Mouse (Mus musculus) CD8-positive naive resting alpha-beta T cell, adult 2 months (primary cell): ENCODE results near the gene B4galt1.
"Not testable (repeated sequence)": the region's sequence is repeated elsewhere in the genome, so short reads cannot be mapped to it uniquely, and the experiment has no call there.

Experiments used
- DNase-seq, 2 experiments: peaks; one replicate each; pipeline ENCODE4 v3.0.0; 2022; ENCODE audit warnings: low read depth in 2 of 2, low spot score in 2 of 2

The B4galt1 gene

DNA sequence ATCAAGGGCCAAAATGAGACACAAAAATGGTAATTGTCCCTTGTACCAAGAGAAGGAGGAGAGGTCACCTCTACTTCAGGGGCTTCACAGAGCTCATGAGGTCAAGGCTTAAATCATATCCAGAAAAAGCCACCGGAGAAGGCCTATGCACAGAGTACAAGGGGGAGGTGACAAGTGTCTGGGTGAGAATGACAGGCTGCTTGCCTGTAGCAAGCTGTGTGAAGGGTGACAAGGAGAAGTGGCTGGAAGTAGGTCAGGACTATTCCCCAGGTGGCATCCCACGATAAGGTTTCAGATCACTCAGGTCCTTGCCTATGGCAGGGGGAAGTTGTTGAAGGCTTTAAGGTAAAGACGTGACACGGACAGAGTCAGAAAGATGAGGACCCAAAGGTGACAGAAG is 33.8 kb downstream of the B4galt1 start:
- DNase-seq, result no peak

DNA sequence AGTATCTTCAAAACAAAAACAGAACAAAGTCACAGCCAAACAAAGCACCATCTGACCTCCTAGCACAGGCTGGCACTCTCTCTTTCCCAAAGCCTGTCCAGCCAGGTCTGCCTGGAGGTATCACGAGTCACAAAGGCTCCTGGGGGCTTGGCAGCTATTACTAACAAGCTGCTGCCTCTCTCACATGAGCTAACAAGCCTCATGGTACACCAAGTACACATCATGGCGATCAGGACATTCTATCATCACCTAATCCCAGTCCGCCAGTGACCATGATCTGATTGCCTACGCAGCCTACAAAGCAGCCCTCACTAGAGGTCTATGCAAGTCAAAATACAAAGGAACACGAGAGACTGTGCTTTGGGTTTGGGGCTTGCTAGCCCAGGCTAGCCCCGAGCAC is 34.7 kb downstream of the B4galt1 start:
- no peak for DNase-seq

DNA sequence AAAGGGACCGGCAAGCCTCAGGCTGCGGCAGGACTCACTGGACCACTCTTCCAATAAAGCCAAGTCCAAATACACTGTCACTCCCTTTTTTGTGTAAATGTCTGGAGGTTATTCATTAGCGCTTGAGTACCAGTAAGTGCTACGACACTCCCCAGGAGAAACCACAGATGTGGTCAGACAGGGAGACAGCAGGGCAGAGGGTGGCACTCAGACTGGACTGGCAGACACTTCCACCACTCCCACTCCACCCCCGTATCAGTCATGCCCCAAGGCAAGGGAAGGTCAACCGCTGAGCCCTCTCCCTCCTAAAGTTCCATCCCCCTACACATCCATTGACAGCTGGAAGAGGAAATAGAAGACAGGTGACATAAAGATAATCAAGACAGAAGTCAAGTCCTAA is 35.4 kb downstream of the B4galt1 start:
- no peak for DNase-seq

DNA sequence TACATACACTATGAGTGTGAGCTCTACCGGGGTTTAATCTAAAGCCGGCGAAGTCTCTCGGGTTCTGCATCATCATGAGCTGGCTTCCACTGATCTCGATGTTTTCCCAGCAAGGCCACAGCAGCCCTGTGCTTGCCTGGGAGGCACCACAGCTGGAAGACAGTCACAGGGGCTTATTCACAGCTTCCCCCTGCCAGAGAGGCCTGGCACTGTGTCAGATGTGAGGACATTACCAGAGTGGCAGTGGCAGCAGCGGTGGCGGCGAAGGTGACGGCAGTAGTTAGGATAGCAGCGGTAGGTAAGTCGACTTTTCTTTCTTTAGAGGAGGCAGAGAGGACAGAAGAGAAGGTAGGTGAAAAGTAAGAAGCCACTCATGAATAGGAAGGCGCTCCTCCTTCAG is 35.9 kb downstream of the B4galt1 start:
- no peak for DNase-seq

DNA sequence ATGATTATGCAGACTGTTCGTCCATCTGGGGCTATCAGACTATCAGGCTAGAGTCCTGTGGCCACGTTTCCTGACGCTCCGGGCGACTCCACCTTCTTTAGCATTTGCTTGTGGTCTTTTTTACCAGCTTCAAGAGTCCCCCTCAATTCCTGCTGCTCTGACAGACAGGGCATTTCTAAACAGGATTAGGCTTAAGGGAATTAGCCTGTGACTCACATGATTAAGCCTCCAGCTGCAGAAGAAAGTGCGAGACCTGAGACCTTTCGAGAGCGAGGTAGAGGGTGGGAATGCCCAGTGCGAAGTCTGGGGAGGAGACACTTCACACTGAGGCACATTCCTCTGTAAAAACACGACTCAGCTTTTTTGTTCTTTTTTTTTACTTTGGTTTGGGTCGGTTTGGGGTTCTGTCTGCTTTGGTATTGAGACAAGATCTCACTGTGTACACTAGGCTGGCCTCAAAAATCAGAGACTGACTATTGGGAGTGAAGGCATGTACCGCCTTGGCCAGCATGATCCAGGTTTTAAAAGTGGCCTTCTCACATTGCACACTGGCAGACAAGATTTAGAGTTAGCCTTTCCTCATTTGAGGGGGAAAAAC is 37.9 kb downstream of the B4galt1 start:
- DNase-seq, result no peak

DNA sequence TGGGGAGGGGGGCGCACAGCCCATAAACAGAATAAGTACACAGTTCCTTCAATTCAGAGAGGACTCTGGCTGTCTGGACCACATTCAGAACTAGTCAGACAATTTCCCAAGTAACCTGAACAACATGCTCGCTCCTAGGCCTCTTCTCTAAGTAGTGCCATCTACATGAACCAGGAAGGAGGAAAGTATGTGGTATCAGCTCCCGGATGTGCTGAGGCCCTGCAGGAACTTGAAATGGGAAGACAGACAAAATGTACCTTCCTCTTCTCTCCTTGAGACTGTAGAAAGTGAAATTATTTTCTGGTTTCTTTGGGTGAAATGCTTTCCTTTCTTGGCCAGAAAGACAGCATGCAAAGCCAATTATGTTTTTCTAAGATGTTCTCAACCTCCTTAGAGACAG is 38.7 kb downstream of the B4galt1 start:
- no peak for DNase-seq

DNA sequence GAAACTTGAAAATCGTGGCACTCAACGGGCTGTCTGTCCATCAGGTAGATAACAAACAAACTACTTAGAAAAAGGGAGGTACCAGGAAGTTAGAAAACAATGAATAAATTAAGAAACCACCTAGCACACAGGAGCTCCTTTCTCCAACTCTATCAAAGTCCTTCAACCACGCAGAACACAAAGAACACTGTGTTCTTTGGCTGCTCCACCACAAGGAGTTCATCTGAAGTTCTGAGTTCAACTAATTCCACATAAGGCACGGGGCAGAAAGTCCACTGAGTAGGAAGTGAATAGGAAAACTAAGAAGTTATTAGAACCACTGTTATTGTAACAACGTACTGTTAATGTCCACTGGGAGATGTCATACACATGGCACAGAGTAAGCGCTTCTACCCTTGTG is 39.4 kb downstream of the B4galt1 start:
- no peak for DNase-seq

DNA sequence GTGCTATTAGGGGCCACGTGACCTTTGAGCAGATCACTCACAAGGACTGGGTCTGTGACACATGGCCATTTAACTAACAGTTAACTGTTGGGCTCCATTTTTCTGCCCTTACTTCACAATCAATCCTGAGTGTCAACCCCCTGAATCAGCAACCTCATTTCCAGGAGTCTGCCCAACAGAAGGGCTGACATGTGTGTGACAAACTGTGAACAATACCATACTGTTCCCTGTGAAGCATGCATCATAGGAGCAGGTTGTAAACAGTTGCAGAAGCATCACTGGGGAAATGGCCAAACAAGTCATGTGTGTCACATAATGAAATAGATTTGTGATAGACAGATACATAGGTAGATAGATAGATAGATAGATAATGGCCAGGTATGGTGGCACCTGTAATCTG is 40.9 kb downstream of the B4galt1 start:
- no peak for DNase-seq

DNA sequence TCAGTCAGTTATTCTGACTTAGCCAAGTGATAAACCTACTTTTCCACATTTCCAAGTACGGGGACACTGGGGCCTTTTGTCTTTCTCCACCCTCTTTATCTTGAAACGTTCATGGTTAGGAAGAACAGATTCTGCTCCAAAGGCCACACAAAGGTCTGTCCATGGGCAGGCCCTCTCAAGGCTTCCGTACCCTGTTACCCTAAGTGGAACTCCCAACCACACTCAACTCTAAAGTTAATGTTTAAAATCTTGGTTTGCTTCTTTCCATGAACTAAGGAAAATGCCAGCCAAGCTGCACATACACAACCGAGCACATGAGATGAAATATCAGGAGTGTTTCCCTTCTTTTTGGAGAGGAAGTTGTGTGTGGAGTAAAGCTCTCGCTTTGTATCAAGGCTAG is 43.3 kb downstream of the B4galt1 start:
- DNase-seq, result no peak

DNA sequence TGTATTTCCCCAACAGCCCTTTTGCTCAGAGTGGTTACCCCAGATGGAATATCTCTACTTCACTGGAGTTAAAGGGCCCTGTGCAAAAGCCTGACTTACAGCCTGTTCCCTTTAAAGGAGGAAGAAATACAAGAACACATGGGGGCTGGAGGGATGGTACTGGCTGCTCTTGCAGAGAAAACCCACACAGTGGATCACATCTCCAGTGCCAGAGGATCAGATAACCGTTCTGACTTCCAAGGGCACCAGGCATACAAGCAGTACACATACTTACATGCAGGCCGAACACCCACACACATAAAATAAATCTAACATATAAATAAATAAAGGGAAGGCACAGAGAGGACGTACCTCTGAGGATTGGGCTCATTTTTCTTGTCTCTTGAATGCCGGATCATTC is 46.4 kb downstream of the B4galt1 start:
- DNase-seq, result no peak

DNA sequence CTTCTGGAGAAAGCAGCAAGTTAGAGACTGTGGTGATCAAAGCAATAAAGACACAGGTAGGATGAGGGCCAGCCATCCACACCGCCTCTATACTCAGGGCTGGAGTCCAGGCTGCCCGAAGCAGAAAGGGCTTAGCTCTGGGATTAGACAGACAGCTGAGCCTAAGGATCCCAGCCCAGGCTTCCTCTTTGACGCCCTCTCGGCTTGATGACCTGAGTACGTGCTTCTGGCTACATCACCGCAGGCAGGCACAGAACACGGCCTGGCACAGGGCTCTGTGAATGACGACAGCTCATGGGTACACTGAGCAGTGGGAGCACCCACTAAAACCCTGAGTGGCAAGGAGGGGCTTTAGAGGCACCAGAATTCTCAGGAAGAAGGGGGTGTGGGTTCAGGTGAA is 48.4 kb downstream of the B4galt1 start:
- no peak for DNase-seq

DNA sequence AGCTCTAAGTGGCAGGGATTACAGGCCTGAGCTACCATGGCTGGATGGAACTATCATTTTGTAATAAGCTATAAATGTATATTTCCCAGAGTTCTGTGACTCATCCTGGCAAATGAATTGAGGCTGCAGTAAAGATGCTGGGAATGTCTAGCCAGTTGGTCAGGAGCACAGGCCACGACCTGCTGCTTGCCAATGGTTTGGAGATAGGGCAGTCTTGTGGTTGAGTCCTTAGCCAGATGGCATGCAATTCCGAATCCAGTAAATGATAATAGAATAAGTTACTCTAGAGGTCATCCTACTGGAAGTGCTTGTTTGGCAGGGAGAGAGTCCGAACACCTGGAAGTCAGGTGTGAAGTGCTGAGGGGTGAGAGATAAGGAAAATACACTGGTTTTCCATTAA is 51.0 kb downstream of the B4galt1 start:
- no peak for DNase-seq

DNA sequence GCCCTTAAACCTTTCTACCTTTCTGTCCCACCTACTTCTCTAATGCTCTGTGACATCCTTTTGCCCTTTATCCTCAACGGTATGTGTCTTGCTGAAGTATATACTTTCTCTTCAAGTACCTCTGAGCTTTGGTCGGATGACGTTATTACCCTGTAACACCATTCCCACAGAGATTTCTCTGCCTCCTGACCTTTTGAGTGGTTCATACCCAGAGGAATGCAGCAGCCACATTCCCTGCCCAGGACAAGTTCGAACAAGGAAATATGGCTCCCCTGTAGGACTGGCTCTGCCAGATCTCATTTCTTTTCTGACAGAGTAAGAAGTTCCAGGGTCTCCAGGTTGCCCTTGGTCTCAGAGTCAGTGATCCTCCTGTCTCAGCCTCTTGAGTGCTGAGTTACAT is 51.9 kb downstream of the B4galt1 start:
- DNase-seq, result no peak

DNA sequence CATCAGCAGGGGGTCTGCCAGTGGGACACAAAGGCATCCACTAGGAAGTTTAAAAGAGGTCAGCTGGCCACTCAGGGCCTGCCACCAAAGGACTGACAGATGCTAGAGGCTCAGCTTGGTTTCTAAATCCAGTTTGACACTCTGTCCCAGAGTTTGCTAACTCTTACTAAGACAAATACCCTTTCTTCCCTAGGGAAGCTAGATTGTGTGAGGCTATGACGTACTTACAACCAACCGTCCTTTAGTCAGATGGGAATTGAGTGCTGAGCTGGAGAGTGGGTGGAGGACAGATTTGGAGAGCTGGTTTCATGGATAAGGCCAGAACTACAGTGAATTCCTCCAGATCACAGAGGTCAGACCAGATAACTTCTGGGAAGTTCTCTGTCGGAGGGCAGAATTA is 52.9 kb downstream of the B4galt1 start:
- DNase-seq, result no peak

DNA sequence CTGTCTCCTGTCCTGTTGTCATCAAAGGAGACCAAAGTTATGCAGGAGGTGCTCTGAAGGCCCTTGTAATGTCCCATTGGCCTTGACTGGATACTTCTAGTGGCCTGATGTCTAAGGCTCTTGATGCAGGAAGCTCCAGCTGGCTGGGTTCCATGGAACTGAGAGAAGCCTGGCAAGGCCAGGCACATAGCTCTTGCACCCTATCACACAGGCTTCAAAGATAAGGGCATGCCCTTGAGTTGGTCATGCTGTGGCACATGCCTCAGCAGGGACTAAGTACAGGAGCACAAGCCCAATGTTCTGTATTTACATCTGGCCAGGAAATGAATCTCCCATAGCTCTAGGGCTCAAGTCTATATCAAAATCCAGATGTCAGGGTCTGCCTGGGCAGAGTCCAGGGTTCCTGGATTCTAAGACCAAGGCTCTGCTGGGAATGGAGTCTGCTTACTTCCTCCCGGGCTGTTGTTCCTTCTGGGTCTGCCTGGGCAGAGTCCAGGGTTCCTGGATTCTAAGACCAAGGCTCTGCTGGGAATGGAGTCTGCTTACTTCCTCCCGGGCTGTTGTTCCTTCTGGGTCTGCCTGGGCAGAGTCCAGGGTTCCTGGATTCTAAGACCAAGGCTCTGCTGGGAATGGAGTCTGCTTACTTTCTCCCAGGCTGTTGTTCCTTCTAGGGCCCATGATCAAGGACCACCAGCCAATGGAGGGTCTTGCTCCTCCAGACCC is 54.8 kb downstream of the B4galt1 start:
- DNase-seq, result not testable (repeated sequence)

DNA sequence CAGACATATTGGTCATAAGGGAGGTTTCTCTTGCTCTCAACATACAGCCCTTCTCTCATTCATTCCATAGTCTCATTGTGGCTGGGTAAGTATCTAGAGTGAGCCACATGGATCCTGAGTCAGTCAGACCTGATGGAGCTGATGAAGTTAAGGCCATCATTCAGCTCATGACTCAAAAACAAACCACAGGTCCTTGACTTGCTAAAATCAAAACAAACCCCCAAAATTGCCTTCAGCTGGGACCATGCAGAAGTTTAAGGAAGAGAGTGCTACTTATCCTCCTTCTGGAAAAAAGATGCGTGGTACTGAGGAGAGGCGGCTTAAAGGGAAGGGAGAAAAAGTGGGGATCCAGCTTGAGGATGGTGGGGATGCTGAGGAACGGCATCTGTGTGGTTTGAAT is 58.0 kb downstream of the B4galt1 start:
- DNase-seq, result no peak

DNA sequence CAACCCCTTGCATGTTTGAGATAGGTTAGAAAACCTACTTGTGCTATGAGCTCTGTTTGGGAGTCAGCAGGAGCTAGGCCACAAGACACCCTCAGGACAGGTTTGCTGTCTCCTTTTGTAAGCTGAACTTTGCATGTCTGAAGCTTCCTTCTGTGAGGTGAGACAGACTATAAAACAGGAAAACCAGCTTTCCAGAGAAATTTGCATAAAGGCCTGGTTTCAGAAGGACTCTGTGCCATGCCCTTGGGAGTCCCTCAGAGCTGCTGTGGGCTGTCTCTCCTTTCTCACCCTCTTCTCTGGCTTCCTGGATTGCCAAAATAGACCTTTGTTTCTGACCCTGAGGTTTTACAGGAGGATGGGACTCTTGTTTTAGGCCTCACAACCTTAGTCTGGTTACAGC is 59.5 kb downstream of the B4galt1 start:
- DNase-seq, result no peak

DNA sequence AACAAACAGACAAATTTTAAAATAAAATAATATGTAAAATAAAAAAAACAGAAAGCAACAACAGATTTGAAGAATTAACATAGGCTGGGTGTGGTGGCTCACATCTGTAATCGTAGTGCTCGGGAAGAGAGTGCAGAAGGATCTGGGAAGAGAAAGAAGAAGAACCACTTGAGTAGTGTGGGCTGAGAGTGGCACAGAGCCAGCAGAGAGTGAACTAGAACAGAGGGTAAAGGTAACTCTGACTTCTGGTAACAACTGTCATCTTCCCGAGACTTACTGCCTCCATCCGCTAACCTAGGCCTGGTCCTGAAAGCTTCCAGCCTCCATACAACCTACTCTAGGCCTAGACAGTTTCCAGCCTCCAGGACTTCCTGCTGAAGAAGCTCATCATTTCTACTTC is 62.6 kb downstream of the B4galt1 start:
- DNase-seq, result no peak

DNA sequence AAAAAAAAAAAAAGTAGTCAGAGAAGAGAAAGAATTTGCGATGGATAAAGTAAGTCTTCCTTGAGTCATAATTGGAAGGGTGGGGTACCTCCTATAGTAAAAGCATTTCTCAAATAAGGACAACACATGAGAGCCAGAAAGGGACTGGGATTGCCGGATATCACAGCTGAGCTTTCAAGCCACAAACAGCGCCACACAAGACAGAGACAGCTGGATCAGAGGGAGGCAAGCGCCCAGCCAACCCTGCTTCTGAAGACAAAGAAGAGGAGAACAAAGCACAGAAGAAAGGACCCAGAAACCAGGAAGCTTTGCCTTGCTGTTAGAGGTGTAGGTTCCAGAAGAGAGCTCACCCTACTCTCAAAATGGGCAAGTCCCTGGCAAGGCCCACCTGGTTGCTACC is 67.2 kb downstream of the B4galt1 start:
- no peak for DNase-seq

DNA sequence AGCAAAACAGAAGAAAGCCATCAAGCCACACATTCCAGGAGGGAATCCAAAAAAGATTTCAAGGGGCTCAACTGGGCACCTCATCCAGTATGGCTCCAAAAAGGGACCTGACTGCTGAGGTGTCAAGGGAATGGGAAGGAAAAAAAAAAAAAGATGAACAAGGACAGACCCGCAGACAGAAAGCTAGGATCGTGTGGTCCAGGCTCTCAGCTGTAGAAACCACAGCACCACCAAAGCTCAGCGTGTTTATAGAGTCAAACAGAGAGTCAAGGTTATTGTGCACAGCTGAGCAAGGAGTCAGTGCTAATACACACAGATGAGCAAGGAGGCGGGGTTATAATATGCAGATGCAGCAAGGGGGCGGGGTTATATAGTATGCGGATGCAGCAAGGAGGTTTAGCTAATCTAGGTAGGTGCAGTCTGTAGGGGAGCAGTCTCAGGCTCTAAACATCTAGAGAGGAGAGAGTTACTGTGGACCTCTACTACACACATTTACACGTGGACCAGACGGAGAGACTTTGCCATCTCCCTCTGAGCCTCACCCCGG is 68.1 kb downstream of the B4galt1 start:
- DNase-seq, result no peak

DNA sequence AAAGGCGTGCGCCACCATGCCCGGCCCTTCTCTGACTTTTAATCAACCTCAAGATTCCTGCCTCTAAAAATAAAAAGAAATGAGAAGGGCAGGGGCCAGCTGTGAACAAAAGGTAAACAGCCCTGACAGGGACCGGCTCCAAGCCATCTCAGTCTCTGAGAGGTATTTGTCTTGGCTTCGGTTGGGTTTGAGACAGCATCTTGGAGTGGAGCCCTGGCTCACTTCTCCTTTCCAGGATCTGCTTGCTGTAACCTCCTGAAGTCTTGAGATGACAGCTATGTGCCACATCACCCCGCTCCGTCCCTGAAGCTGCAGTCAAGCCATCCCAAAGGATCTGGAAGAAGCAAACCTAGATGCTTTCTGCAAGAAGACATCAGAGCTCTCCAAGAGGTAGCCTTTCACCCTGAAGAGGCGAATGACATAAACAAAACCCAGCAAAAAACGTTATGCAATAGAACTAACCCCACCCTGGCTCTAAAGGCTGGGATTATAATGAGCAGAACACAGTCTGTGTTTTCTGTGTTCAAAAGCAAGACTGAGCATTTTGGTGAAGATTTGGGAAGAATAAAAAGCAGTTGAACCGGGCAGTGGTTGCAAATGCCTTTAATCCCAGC is 69.1 kb downstream of the B4galt1 start:
- DNase-seq, result no peak

DNA sequence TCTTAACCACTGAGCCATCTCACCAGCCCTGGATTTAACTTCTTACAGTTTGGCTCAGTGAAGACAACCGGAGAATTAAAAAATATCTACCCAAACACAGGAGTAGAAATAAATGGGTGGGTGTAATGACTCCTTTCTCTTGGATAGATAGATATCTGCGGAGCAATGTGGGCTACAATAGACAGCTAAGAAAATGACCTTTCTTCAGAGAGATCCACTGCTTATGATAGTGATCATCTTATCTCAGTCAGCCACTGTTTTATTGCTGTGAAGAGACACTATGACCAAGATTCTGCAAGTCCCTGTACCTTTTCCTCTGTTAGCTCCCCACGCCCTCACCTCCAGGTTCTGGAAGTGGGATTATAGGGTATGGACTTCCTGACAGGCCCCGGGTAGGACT is 70.8 kb downstream of the B4galt1 start:
- DNase-seq, result no peak
